Mouse (Mus musculus) limb, embryonic 14.5 days (tissue): ENCODE data around the gene Dtd2. TPM values are rescaled to one million over a fixed set of nuclear protein-coding genes. Genes with fewer than 3 reads are reported as not detected.

Experiments
- ATAC-seq: fragments of 200-750 bp; cut with Nextera tagmentation; 2 replicates; pipeline ENCODE4 v1.8.0; 2017; ENCODE audit warnings: low read depth, moderate number of reproducible peaks, moderate TSS enrichment; ENCODE audit not compliant: low FRiP score
- DNase-seq: peaks from one replicate; pipeline ENCODE4 v3.0.0-alpha.2; 2015; ENCODE audit warnings: low spot score
- H3K27ac ChIP-seq: fragments of 300-500 bp; sonication (generic); replicated peaks from 2 replicates; pipeline ENCODE4 v1.5.1; 2014; ENCODE audit warnings: low read depth, mild to moderate bottlenecking, low read length, moderate library complexity, mixed read lengths
- H3K27me3 ChIP-seq: fragments of 300-500 bp; sonication (generic); 2 replicates; pipeline ENCODE4 v1.6.1; 2014; ENCODE audit warnings: low read length, mixed read lengths; ENCODE audit not compliant: control insufficient read depth, insufficient read depth
- H3K36me3 ChIP-seq: fragments of 300-500 bp; sonication (generic); 2 replicates; pipeline ENCODE4 v1.6.1; 2014; ENCODE audit warnings: mild to moderate bottlenecking, low read length, moderate library complexity, mixed read lengths; ENCODE audit not compliant: control insufficient read depth, insufficient read depth
- H3K4me1 ChIP-seq: fragments of 300-500 bp; sonication (generic); 2 replicates; pipeline ENCODE4 v1.6.1; 2014; ENCODE audit warnings: antibody characterized with exemption, low read length, mixed read lengths; ENCODE audit not compliant: control insufficient read depth, insufficient read depth
- H3K4me2 ChIP-seq: fragments of 300-500 bp; sonication (generic); replicated peaks from 2 replicates; pipeline ENCODE4 v1.6.1; 2014; ENCODE audit warnings: low read depth, mild to moderate bottlenecking, low read length, moderate library complexity; ENCODE audit not compliant: severe bottlenecking
- H3K4me3 ChIP-seq: fragments of 300-500 bp; sonication (generic); replicated peaks from 2 replicates; pipeline ENCODE4 v1.5.1; 2014; ENCODE audit warnings: low read length
- H3K9ac ChIP-seq: fragments of 300-500 bp; sonication (generic); 2 replicates; pipeline ENCODE4 v1.6.1; 2014; ENCODE audit warnings: mild to moderate bottlenecking, low read depth, low read length, moderate library complexity; ENCODE audit not compliant: severe bottlenecking
- H3K9me3 ChIP-seq: fragments of 300-500 bp; sonication (generic); 2 replicates; pipeline ENCODE4 v1.6.1; 2016; ENCODE audit warnings: low read length; ENCODE audit not compliant: control insufficient read depth
- POLR2A ChIP-seq: fragments of 200-500 bp; IDR thresholded peaks from 2 replicates; pipeline ENCODE4 v1.8.0; 2012; ENCODE audit warnings: inconsistent platforms, mild to moderate bottlenecking, moderate library complexity, borderline replicate concordance; ENCODE audit not compliant: insufficient read depth, insufficient read length; ENCODE audit errors: extremely low read depth
- WGBS: fragments of 180-500 bp; shearing (Covaris S2); extraction: QIAGEN DNeasy Blood & Tissue Kit; methylation state at CpG from one replicate; pipeline ENCODE4 v1.1.7; 2014; 5-methylcytosine and 5-hydroxymethylcytosine counted together
- polyA plus RNA-seq, 2 experiments: library from polyadenylated mRNA; depleted of rRNA in 1 of 2; stranded (reverse) in 1 of 2; unstranded in 1 of 2; fragments of >200 nt; fragmentation: Nextera tagmentation in 1 of 2; extraction: Ambion mirVana in 1 of 2; gene quantifications; 2 replicates each; pipeline versions ENCODE4 v1.2.1 to v1.2.3; 2012 to 2014

Gene Dtd2
- polyA plus RNA-seq, 2 experiments: 11.4 to 20.3 TPM

GRCm38 (mm10) chr12:52001544-52001943, 4.8 kb downstream of the Dtd2 start:
- H3K4me3 ChIP-seq: no peak overlapping the region
- peaks cover 22% of the 10 kb centered on the region for H3K36me3 ChIP-seq
- no peak for TF ChIP-seq POLR2A
- DNase-seq: peak; percentile 78
- ATAC-seq: peak; percentile 54; the same call in 1 of the 2 replicates
- no peak overlapping the region for H3K9ac ChIP-seq
- no peak overlapping the region for H3K4me2 ChIP-seq
- no peaks in the 10 kb centered on the region for H3K9me3 ChIP-seq
- WGBS: 29% methylated on average over 4 of the region's 4 CpGs
- peaks cover 6% of the 10 kb centered on the region for H3K4me1 ChIP-seq
- no peaks in the 10 kb centered on the region for H3K27me3 ChIP-seq
- H3K27ac ChIP-seq: no peak overlapping the region

- 87% methylated on average over 9 of the region's 9 CpGs for WGBS
- no peaks in the 10 kb centered on the region for H3K4me1 ChIP-seq
These were observed 7.9 kb downstream of the Dtd2 start for GRCm38 (mm10) chr12:51998366-51998932.

GRCm38 (mm10) chr12:51995738-51996536, 10.4 kb downstream of the Dtd2 start:
- Histone ChIP-seq H3K27ac (no peak overlapping the region), H3K9me3 (no peaks in the 10 kb centered on the region), H3K9ac (no peak overlapping the region), H3K36me3 (peaks cover 24% of the 10 kb centered on the region), H3K4me1 (no peaks in the 10 kb centered on the region), H3K4me3 (no peak overlapping the region), H3K27me3 (no peaks in the 10 kb centered on the region), H3K4me2 (no peak overlapping the region)
- whole genome bisulfite sequencing: 84% methylated on average over 1 of the region's 1 CpGs
- TF ChIP-seq POLR2A: no peak
- ATAC-seq (no peak), DNase-seq (no peak)

More at GRCm38 (mm10) chr12:51998366-51998932, 7.9 kb downstream of the Dtd2 start:
- H3K4me3 ChIP-seq: no peak overlapping the region
- ATAC-seq: no peak
- no peaks in the 10 kb centered on the region for H3K27me3 ChIP-seq
- TF ChIP-seq POLR2A: no peak
- DNase-seq: no peak
- no peak overlapping the region for H3K9ac ChIP-seq
- H3K27ac ChIP-seq: no peak overlapping the region
- no peak overlapping the region for H3K4me2 ChIP-seq
- H3K9me3 ChIP-seq: no peaks in the 10 kb centered on the region
- peaks cover 24% of the 10 kb centered on the region for H3K36me3 ChIP-seq

- H3K27ac ChIP-seq: no peak overlapping the region
- H3K27me3 ChIP-seq: no peaks in the 10 kb centered on the region
- H3K4me1 ChIP-seq: no peaks in the 10 kb centered on the region
- no peak overlapping the region for H3K4me2 ChIP-seq
- no peak for DNase-seq
- 51% methylated on average over 2 of the region's 2 CpGs for WGBS
- 0 out of 2 replicates have a peak, but pooled peaks cover 2% of the 10 kb centered on the region for H3K36me3 ChIP-seq
- ATAC-seq: no peak; the same call in 1 of the 2 replicates
- no peak overlapping the region for H3K4me3 ChIP-seq
- no peak overlapping the region for H3K9ac ChIP-seq
- TF ChIP-seq POLR2A: no peak
- H3K9me3 ChIP-seq: no peaks in the 10 kb centered on the region
These were observed 15.7 kb downstream of the Dtd2 start for GRCm38 (mm10) chr12:51990629-51991028.

- Histone ChIP-seq H3K27me3 (no peaks in the 10 kb centered on the region), H3K4me2 (no peak overlapping the region), H3K27ac (no peak overlapping the region), H3K36me3 (no peaks in the 10 kb centered on the region), H3K4me3 (no peak overlapping the region), H3K9ac (no peak overlapping the region), H3K4me1 (no peaks in the 10 kb centered on the region), H3K9me3 (no peaks in the 10 kb centered on the region)
- WGBS: 86% methylated on average over 5 of the region's 5 CpGs
- ATAC-seq (no peak), DNase-seq (no peak)
- no peak for TF ChIP-seq POLR2A
These were observed 17.8 kb downstream of the Dtd2 start for GRCm38 (mm10) chr12:51988536-51988935.
